Mouse (Mus musculus) megakaryocyte, embryonic 14.5 days (primary cell): ENCODE measurements around the gene Nxph4.

Experiments used
- FLI1 ChIP-seq: IDR thresholded peaks from 2 replicates; pipeline ENCODE4 v1.6.1; 2012; ENCODE audit warnings: low read length, inconsistent platforms, mixed read lengths
- GATA1 ChIP-seq: IDR thresholded peaks from 3 replicates; pipeline ENCODE4 v1.6.1; 2012; ENCODE audit warnings: mixed read lengths, low read length, inconsistent platforms, borderline replicate concordance

DNA sequence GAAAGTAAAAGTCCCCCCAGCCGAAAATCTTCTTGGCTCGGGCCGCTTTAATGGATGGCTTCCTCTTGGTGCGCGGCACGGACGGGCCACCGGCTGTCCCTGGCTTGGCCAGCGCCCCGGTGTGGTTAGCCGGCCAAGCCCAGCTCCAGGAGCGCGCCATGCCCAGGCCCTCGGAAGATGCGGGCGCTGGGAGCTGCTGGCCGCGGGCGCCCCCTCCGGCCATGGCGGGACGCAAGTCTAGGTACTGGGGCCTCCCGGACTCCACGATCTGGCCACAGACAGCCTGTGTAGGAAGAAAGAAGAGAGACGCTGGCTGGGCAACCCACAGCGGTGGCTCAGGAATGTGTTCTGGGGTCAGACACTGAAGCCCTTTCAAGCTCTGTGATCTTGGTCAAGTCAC is 7.7 kb downstream of the Nxph4 start:
- TF ChIP-seq GATA1 (no peak), FLI1 (no peak)
